Mouse (Mus musculus): ENCODE data around the gene Cd164. TPM values are rescaled to one million over a fixed set of nuclear protein-coding genes. Genes with fewer than 3 reads are reported as not detected.

Cd164 gene
- total RNA-seq (2022), result 10 to 100 TPM; 70.1 to 77.8 (median 73.1) TPM

DNA sequence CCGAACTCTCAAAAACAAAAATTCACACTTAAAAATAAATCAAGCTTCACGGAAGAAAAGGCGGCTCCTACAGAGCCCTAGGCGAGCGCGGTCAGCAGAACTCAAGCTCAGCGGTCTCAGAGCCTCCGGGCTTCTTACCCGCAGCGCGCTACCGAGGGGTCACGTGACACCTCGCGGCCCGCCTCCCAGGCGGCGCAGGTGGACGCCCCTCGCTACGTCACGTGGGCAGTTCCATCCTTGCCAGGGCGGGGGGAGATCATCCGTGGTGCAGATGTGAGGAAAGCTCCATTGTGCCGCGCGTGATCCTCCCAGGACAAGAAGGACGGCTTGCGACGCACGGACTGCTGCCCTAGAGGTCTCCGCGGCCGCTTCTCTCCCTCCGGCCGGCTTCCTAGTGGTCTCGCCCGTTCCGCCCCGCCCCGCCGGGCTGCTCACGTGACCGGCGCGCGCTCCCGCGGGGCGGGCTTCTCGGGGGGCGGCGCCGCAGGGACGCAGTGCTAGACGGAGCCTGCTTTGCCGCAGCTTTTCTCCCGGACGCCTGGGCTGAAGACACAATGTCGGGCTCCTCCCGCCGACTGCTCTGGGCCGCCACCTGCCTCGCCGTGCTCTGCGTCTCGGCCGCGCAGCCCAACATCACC is at the start of gene Cd164:
Gene Cd164, plus strand, starts transcription at position 434 of the 638 bp plus-strand sequence.
- peak; percentile 86 to 90 for DNase-seq (ENCODE audit: low spot score in 2 of 2)

DNA sequence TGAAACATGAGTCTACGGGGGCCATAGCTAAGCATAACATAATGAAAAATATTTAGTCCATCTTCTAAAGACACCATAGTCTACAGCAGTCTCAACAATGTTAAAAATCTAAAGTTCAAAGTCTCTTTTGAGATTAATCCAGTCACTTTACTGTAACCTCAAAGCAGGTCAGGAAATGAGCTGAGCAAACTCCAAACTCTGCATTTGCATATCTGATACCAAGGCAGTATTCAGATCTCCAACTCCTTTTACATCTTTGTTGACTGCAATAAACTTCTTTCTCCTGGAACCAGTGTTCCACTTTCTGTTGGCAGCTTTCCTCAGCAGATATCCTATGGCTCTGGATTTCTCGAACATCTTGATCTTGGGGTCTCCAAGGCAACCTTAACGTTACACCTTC is 48.5 kb upstream of the Cd164 start:
- no peak for DNase-seq (ENCODE audit: low spot score in 2 of 2)

- no peak for DNase-seq (ENCODE audit: low spot score in 2 of 2)
Observed at GRCm38 (mm10) chr10:41472534-41472933, 46.7 kb upstream of the Cd164 start.

GRCm38 (mm10) chr10:41472962-41473481 is 46.2 kb upstream of the Cd164 start:
- no peak for DNase-seq (ENCODE audit: low spot score in 2 of 2)

DNA sequence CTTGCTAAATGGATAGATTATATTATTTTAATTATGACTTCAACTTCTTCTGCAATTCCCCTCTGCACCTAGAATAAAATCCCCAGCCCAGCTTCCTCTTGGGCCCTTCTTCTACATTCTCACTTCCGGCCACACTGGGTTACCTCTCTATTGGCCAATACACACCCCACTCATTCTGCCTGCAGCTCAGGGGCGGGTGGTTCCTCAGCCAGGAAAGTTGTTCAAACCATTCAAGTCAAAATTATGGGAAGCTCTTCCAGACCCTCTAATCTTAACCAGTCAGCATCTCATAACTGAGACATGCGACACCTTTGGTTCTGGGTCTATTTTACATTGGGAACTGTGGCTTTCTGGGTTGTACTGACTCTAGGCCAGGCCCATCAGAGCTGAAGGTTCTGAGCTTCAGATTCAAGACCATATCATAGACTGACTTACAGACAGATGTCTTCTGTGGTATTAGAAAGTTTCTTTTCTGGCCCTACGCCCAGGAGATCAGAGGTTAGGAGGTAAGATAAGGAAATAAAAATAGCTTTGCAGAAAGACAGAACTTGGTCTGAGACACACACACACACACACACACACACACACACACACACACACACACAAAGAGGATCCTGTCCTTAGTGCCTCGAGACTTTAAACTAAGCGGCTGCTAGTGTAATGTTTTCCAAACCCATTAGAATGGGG is 45.3 kb upstream of the Cd164 start:
- DNase-seq (ENCODE audit: low spot score in 2 of 2), result no peak

- no peak for DNase-seq (ENCODE audit: low spot score in 2 of 2)
Observed at GRCm38 (mm10) chr10:41474981-41475391, 44.2 kb upstream of the Cd164 start.

DNA sequence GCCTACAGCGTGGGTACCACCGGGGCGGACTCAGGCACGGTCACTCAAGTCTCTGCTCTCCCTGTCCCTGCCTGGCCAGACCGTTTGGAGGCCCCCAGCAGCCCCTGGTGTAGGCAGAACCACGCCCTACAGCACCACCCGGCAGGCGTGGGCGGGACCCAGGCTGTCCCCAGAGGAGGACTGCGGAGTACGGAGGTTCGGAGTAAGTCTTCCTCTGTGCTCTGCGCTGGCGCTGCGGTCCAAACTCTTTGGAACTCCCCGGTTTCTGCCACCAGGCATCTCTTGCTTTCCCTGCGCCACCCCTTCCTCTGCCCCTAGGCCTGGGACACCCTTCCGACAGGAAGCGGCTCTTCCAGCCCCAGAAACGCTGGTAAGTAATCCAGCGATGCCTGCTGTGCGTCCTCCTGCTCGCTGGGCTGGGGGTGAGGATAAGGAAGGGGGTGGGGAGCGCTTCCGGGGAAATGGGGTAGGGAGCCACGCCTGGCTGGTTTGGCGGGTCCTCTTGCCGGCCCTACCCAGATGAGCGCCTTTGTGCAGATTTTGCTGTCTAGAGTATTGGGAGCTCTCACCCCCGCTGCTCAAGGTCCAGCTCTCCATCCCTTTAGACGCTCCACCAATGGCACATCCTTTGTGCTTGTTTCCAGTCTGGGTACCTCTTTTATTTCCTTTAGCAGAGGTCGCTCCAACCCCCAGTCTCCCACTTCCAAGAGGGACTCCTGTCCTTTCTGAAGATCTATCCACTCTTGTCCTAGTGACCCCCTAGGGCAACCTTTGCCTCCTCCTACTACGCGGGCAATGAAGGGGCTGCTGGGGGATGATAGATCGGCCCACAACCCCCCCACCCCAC is 42.8 kb upstream of the Cd164 start, which contains the start of gene Mical1:
Gene Mical1, plus strand, starts transcription at position 144 of the 847 bp plus-strand sequence.
- DNase-seq (ENCODE audit: low spot score in 2 of 2), result peak in 1 of 2 experiments; percentile 43

DNA sequence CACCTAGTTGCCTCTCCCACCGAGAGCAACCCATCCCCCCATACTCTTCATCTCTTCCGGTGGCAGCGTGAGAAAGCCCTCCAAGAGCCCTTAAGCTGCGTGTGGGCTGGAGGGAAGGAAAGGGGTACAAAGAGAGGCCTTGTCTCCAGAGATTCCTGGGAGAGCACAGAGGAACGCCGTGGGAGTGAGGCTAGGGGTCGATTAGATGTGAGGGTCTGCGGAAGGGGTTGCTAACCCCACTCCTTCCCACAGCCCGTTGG is 42.3 kb upstream of the Cd164 start:
- DNase-seq (ENCODE audit: low spot score in 2 of 2), result no peak

- peak; percentile 31 to 56 for DNase-seq (ENCODE audit: low spot score in 2 of 2)
Observed at GRCm38 (mm10) chr10:41477278-41478181, 41.7 kb upstream of the Cd164 start.

GRCm38 (mm10) chr10:41479961-41480360 is 39.3 kb upstream of the Cd164 start:
- no peak for DNase-seq (ENCODE audit: low spot score in 2 of 2)

- no peak for DNase-seq (ENCODE audit: low spot score in 2 of 2)
Observed at GRCm38 (mm10) chr10:41480938-41481880, 38.0 kb upstream of the Cd164 start.

DNA sequence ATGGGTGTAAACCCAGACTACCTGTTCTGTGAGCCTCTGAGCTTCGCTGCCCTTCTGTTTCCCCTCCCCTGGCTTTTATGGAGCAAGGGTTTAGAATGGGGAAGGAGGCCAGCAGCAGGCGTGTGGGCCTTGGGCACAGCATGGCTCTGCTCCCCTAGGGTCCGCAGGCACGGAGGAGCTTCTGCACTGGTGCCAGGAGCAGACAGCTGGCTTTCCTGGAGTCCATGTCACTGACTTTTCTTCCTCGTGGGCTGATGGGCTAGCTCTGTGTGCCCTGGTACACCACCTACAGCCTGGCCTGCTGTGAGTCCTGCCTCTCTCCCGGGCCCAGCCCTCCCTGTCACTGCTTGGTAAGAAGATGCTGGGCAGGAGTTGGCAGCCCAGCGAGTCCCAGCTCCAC is 36.8 kb upstream of the Cd164 start:
- no peak for DNase-seq (ENCODE audit: low spot score in 2 of 2)

DNA sequence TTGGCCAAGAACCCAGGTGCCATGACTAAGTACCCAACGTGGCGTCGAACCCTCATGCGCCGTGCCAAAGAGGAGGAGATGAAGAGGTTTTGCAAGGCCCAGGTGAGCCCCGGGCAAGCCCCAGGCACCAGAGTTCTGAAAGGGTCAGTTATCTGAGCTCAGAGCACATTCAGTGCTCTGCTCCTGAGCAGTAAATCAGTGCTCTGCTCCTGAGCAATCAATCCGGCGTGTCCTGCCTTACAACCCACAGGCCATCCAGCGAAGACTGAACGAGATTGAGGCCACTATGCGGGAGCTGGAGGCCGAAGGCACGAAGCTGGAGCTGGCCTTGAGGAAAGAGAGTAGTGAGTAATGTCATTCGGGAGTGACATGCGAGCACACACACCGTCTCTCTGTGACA is 33.4 kb upstream of the Cd164 start:
- DNase-seq (ENCODE audit: low spot score in 2 of 2), result no peak

- DNase-seq (ENCODE audit: low spot score in 2 of 2), result no peak
Observed at GRCm38 (mm10) chr10:41486506-41487170, 32.6 kb upstream of the Cd164 start.

DNA sequence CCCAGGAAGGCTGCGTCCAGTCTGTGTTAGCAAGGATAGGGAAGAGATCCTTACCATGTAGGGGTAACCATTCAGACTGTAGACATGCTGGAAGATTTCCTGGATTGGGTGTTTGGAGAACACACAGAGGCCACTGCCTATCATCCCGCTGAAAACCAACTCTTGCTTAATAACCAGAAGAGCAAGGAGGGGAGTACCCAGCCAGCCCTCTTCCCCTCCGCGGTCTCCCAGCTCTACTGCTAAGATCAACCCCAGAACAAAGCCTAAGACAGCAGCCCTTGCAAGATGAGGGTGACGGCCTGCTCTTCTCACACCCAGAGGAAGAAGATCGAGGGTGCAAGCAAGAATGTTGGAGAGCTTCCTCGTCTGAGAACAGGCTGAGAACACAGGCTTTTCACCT is 30.3 kb upstream of the Cd164 start:
- no peak for DNase-seq (ENCODE audit: low spot score in 2 of 2)

- DNase-seq (ENCODE audit: low spot score in 2 of 2), result no peak
Observed at GRCm38 (mm10) chr10:41489294-41489693, 29.9 kb upstream of the Cd164 start.

- DNase-seq (ENCODE audit: low spot score in 2 of 2), result peak; percentile 90 to 92
Observed at GRCm38 (mm10) chr10:41489708-41490517, 29.3 kb upstream of the Cd164 start, which contains the start of the genes Smpd2 and Ppil6. TSS of gene Smpd2 (minus strand) at chr10:41490369. TSS of gene Ppil6 (plus strand) at chr10:41490439.

DNA sequence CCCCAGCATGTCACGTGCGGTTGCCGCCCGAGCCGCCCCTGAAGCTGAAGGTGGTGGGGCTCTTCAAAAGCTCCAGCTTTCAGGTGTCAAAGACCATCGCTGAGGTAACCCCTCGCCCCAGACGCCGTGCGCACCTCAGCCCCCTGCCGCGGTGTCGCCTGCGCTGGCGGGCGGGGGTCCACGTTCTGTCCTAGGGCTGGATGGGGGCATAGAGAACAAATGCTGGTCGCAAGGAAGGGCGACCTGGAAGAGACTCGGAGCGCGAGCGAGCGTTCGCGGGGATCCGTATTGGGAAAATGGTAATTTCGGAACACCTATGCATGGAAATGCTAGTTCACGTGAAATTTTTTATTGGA is 28.7 kb upstream of the Cd164 start:
- no peak for DNase-seq (ENCODE audit: low spot score in 2 of 2)
